Mouse (Mus musculus): ENCODE results near the gene Apc2. TPM values are rescaled to one million over a fixed set of nuclear protein-coding genes. Genes with fewer than 3 reads are reported as not detected.
"Not testable (repeated sequence)": the region's sequence is repeated elsewhere in the genome, so short reads cannot be mapped to it uniquely, and the experiment has no call there.

Gene Apc2
- total RNA-seq, 2 experiments from 2014 or later, result not detected

DNA sequence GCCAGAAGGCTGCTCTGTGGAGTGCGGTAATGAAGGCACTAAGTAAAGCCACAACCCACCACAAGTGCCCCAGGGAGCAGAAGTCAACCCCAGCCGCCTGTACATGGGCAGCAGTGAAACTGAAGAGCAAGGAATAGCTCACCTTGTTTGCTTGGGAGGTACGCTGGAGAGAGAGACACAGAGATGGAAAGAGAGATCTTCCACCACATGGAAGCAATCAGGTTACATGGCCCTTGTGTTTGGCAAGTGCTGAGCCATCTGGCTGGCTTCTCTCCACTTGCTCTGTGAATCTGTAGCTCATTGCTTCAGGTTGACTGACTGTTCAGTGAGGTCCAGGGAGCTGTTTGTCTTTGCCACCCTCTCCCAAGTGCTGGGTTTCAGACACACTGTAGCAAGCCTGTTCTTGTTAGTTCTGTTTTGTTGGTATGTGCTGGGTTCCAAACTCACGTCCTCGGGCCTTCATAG lies 36.8 kb downstream of the Apc2 start:
- no peak for ATAC-seq (replicated peaks; ENCODE audit: low FRiP score, low TSS enrichment, poor library complexity, severe bottlenecking)

DNA sequence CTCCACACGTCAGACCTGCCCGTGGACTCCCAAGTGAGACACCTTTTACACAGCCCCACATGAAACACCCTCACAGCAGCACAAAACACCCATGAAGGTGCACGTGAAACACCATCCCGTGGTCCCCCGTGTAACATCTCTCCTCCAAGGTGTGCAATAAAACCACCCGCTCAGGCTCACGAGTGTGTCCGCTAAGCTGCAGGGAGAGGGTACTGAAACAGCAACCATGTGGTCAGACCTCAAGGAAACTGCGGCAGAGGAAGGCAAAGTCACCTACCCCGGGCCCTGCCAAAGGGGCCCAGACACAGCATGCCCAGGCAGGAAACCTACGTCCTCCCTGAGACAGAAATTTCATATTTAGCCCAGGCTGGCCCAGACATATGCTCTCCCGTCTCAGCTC lies 40.5 kb downstream of the Apc2 start:
- no peak for ATAC-seq (replicated peaks; ENCODE audit: low FRiP score, low TSS enrichment, poor library complexity, severe bottlenecking)

- ATAC-seq (replicated peaks; ENCODE audit: low FRiP score, low TSS enrichment, poor library complexity, severe bottlenecking), result 0 out of 2 replicates have a peak, but pooled peaks have one; percentile 20
Observed at GRCm38 (mm10) chr10:80339941-80340750, 44.4 kb downstream of the Apc2 start.

DNA sequence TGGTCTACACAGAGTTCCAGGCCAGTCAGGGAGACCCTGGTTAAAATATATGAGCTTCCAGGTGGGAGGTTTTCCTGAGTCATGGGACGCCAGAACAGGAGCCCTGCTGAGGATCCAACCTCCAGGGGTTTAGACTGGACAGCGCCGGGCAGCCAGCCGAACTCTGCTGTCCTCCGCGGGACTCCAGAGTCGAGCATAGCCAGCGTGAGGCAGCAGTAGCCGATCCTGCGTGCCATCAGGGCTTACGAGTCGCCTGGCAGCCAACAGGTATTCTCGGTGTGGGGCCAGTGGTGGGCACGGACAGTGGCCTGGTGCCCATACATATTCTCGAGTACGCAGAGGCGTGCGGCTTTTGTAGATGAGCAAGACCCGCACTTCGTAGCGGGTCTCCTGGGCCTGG lies 45.2 kb downstream of the Apc2 start:
- no peak for ATAC-seq (replicated peaks; ENCODE audit: low FRiP score, low TSS enrichment, poor library complexity, severe bottlenecking)

DNA sequence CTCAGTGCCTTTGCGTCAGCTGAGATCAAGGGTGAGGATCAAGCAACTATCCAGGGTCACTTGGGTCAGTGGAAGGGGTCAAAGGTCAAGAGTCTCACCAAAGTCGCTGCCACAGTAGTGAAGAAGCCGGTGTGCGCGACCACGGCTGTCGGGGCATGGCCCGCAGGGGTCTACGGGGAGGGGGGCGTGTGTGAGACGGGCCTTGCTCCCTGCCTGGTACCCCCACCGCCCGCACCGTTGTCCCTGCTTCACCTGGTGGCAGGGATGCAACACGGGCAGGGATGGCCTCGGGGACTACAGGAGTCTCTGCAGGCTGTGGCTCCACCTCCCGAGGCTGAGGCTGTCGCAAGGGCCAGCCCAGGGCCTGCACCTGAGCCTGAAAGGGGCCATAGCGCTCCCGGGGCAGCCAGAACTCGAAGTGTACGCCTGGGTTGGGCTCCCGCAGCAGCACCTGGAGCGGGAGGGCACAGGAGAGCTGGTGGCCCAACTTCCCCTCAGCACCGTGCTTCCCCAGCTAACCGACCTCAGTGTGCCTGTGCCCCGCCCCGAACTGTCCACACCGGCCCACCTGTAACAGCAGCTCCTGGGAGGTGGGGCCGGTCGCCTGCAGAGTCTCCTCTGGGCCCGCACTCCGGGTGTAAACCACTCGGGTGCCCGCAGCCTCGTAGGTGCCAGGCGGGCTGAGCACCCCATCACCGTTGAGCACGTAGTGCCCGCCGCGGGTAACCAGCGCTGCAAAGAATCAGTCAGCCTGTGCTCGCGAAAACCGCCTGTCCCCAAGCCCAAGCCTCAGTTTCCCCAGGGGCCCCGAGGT lies 45.9 kb downstream of the Apc2 start:
- no peak for ATAC-seq (replicated peaks; ENCODE audit: low FRiP score, low TSS enrichment, poor library complexity, severe bottlenecking)

DNA sequence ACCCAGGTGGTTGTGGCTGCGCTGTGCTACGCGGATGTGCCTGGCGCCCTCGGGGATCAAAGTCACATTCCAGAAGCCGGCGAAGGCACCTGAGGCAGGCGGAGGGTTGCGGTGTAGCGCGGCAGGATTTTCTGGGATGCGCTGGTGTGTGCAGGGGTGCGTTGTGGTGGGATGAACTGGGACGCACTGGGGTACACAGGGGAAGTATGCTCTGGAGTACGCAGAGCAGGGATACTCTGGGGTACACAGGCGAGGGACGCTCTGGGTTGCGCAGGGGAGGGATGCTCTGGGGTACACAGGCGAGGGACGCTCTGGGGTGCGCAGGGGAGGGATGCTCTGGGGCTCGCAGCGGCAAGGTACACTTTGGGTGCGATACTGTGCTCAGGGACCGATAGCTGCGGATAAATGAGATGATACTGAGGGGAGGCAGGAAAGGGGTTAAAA lies 46.5 kb downstream of the Apc2 start:
- ATAC-seq (replicated peaks; ENCODE audit: low FRiP score, low TSS enrichment, poor library complexity, severe bottlenecking), result no peak

- ATAC-seq (replicated peaks; ENCODE audit: low FRiP score, low TSS enrichment, poor library complexity, severe bottlenecking), result peak; percentile 12; the same call in 1 of the 2 replicates
Observed at GRCm38 (mm10) chr10:80342749-80343424, 47.1 kb downstream of the Apc2 start.

DNA sequence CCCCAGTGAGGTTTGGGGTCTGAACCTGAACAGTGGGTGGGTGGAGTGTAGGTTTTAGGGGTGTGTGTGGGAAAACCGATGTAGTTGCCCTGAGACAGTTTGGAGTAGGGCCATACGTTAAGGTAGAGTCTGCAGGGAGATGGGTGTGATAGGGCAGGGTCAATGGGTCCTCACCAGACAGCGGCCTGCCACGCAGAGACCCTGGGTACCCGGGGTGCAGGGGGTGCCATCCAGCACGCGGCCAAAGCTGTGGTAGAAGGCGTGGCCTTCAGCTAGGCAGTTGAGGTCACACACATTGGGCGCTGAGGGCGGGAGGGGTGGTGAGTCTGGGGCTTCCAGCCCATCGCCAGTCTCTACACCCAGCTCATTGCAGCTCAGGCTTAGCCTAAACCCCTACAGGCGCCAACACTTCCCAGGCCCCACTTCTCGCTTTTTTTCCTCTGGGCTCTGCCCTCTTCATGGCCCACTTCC lies 47.7 kb downstream of the Apc2 start:
- ATAC-seq (replicated peaks; ENCODE audit: low FRiP score, low TSS enrichment, poor library complexity, severe bottlenecking), result no peak; the same call in 1 of the 2 replicates

- peak; percentile 59 for ATAC-seq (replicated peaks; ENCODE audit: low FRiP score, low TSS enrichment, poor library complexity, severe bottlenecking)
Observed at GRCm38 (mm10) chr10:80344131-80344661, 48.4 kb downstream of the Apc2 start.

GRCm38 (mm10) chr10:80345122-80345521 lies 49.3 kb downstream of the Apc2 start:
- ATAC-seq (replicated peaks; ENCODE audit: low FRiP score, low TSS enrichment, poor library complexity, severe bottlenecking), result no peak

DNA sequence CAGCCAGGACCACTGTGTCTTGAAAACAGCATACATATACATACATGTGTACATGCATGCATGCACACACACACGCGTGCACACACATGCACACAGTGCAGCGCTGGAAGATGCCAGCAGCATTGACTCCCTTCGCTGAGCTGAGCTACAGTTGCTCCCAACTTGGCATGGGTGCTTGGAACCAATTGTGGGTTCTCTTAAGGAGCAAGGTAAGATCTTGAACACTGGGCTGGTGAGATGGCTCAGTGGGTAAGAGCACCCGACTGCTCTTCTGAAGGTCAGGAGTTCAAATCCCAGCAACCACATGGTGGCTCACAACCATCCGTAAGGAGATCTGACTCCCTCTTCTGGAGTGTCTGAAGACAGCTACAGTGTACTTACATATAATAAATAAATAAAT lies 50.2 kb downstream of the Apc2 start:
- not testable (repeated sequence) for ATAC-seq (replicated peaks; ENCODE audit: low FRiP score, low TSS enrichment, poor library complexity, severe bottlenecking)

- no peak for ATAC-seq (replicated peaks; ENCODE audit: low FRiP score, low TSS enrichment, poor library complexity, severe bottlenecking)
Observed at GRCm38 (mm10) chr10:80347514-80347967, 51.8 kb downstream of the Apc2 start.

DNA sequence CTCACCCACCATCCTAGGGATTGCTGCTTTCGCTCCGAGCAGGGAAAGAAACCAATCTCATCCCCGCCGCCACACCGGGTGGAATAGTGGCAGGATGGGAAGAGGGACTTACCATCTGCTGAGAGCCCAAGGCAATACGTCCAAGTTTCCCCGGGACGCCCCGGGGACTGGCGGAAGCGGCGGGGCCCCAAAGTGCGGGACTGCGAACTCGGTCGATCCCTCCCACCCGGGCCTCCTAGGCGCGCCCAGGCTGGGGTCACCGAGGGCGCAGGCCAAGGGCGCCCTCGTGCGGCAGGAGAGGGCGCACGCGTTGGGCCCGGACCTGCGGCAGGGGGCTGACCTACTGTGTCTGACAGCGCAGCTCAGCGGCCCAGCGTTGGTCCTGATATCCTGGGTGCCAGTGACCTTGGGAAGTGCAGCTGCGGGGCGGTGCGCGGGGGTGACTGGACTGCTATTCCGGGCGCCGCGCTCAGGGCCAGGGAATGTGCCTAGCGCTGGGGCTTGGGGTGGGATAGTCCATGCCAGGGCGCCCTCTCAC lies 52.5 kb downstream of the Apc2 start, which contains the start of gene Adamtsl5:
Adamtsl5 (minus strand) TSS at position 169 of the 538 bp plus-strand sequence.
- 0 out of 2 replicates have a peak, but pooled peaks have one; percentile 18 for ATAC-seq (replicated peaks; ENCODE audit: low FRiP score, low TSS enrichment, poor library complexity, severe bottlenecking)

DNA sequence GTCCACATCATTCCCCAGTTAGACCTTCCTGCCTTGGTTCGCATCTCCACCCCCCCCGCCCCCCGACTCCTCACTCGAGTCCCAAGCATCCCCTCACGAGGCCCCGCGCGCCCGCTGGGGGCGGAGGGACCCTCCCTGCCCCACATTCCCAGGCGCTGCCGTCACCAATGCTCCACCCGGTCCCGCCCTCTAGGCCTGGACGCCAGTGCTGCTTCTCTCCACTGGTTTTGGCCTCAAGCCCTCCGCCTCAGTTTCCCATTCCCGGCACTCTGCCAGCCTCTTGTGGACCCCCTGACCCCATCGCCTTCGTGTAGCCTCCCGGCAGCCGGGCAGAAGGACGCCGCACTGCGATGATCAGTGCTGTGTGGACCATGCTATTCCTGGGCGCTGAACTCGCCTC lies 53.2 kb downstream of the Apc2 start:
- no peak for ATAC-seq (replicated peaks; ENCODE audit: low FRiP score, low TSS enrichment, poor library complexity, severe bottlenecking)

DNA sequence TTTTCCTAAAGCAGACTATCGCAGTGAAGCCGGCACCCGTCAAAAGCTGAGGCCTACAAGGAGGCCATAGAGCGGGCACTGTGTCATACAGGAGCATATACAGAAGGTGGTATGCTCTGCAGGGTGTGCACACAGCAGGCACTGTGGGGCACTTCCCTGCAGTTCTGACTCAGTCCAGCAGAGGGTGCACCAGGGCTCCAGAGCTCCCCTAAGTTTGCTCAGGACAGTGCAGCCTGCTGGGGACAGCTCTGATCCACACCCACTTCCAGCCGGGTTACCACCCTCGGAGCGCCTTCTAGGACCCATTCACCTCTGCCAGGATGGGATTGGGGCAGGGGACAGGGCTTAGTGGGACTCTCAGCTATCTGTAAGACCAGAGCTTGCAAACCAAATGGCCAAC lies 54.5 kb downstream of the Apc2 start:
- ATAC-seq (replicated peaks; ENCODE audit: low FRiP score, low TSS enrichment, poor library complexity, severe bottlenecking), result peak; percentile 86

DNA sequence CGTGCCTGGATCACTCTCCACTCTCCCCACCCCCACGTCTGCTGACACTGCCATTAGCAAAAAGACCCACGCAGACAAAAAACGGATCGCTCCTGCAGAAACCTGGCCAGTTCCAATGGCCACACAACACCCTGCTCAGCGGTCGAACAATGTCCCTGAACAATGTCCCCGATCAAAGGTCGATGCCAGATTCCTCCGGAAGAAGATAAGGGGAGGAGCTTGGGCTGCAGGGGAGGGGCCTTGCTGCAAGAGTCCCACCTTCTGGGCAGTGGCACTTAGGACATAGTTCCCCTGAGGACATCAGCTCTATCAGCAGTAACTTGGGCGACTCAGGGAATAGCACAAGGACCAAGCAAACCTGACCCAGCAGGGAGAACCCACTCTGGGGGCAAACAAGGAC lies 56.1 kb downstream of the Apc2 start:
- no peak for ATAC-seq (replicated peaks; ENCODE audit: low FRiP score, low TSS enrichment, poor library complexity, severe bottlenecking)

DNA sequence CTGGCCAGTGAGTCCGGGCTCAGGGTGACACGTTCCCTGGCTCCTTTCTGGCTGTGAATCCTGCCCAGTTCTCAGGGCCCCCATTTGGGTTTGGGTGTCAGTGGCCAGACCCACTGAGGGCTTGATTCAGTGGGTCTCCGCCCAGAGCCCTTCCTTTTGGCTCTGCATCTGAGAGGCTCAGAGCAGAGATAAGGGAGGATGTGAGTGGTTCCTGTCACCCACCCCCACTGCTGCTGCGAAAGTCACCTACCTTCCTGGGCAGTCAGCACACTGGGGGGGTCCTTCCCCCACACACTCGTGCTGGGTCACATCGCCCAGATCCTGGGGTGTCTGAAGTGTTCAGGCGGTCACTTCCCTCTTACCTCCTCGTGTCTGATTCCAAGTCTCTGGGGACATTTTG lies 57.0 kb downstream of the Apc2 start:
- no peak for ATAC-seq (replicated peaks; ENCODE audit: low FRiP score, low TSS enrichment, poor library complexity, severe bottlenecking)

GRCm38 (mm10) chr10:80355431-80355830 lies 59.7 kb downstream of the Apc2 start:
- ATAC-seq (replicated peaks; ENCODE audit: low FRiP score, low TSS enrichment, poor library complexity, severe bottlenecking), result no peak

All from megakaryocyte-erythroid progenitor cell, adult 5-6 weeks (primary cell).